Mouse (Mus musculus) heart, adult 9 months (tissue): ENCODE measurements around the gene Cdh20.
A peak's percentile ranks its signal among the peaks of the same experiment; 100 is the strongest.
"Not testable (repeated sequence)": the region's sequence is repeated elsewhere in the genome, so short reads cannot be mapped to it uniquely, and the experiment has no call there.

Experiments used
- DNase-seq, 2 experiments: peaks; one replicate each; pipeline ENCODE4 v3.0.0; 2022; ENCODE audit warnings: low spot score in 2 of 2

Gene Cdh20

DNA sequence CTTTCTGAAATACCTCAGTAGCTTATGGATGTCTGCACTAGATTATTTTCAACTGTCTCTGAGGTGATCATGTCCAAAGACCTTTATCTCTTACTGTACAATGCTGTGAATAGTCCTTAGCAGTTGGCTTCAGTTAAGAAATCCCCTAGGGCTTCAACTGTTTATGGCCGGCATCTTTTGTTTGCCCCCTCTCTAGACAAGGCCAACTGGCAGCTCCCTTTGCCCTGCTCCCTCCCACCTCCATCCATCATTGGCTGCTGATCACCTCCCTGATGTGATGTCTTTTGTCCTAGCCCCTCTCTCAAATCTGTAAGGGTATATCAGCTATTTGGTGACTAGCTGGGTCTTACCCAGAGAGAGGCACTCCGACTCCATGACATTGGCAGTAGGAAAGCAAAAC lies 148.2 kb downstream of the Cdh20 start:
- no peak for DNase-seq

DNA sequence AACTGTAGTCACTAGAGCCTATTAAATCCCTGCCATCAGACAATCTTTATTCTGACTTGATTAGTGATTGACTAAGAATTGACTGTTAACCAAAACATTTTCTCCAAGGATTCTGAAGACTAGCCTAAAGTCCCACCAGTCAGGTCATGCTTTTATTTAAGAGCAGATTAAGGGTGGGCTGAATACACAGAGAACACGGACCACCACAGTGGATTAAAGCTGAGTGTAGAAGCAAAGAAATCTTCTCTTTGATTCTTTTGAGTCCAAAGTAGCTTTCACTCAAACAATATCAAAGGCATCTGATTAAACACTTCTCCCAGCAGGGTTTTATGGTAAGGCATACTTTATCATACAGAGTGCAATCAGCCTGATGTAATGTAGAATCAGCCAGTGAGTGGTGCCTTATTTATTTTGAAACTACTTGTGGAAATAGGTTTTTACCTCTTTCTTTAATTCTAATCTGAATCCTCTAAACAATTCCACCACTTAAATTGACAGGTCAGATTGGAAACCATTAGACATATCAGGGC lies 149.0 kb downstream of the Cdh20 start:
- DNase-seq, result no peak

DNA sequence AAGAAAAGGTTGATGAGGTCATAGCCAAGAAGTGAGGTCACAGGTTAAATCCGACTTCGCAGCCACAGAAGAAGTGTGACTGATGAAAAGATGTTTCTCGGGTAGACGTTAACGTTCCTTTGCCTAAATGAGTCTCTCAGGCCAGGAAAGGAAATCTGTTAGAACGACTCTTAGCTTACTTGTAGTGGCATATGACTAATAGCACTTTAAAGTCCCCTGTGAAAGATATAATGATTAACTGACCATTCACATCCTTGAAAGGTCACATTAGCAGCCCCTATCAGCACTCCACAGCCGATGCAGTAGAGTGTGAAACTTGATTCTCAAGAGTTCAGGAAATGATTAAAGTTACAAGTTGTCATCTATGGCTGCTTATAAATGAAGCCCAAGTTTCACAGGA lies 164.7 kb downstream of the Cdh20 start:
- DNase-seq, result no peak

DNA sequence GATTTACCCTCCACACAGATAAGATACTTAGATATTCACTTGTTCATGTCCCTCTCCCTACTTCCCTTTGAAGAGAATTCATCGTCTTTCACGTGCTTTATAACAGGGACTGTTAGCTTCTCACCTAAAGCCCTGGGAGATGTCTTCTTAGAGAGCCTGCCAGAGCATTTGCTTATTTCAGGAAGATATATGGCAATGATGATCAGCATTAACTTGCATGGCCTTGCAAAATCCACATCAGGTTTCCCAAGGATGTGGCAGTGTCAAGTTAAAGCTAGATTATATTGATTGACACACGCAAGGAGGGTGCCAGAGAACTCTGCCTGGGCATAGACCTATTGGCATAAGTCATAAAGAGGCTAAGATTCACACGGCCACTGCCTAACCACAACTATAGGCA lies 168.6 kb downstream of the Cdh20 start:
- no peak for DNase-seq

DNA sequence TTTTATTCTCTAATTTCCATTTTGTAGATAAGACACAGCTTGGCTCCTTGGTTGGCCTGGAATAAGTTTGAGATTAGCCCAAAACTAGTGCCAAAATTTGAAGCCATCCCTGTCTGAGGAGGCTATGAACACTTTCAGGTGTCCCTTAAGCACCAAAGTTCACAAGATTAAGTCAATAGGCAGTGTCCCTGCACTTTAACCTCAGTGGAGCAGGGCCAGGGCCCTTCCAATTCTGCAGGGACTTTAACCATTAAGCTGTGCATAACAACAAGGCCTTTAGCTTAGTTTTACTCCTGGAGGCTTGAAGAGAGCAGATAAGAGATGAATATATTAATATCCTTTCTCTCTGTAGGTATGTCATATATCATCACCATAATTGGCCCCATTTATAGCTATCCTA lies 170.8 kb downstream of the Cdh20 start:
- DNase-seq, result no peak

DNA sequence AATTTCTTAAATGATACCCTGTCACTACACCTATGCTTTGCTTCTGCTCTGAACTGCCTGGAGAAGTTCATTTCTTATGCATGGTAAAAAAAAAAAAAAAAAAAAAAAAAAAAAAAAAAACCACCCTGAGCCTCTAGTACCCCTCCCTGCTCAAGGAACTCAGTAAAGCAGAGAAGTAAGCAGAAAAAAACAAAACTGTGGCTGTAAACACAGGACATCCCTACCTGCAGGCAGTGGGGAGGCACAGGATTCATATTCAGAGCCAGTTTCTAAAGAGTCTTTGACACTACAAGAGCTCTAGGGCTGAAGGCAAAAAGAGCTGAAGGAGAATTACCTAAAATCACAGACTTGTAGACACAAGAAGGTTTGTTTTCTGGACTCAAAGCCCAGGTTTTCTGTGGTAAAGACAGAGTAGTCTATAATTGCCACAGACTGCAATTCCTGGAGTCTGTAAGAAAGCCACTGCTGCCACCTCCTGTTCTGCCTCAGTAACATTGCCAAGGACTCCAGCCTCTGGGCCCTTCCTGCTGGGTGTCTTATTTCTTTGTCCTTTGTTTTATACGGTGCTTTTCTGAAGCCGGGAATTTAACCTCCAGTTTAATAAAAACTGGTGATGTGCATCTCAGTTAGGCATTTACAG lies 176.3 kb downstream of the Cdh20 start:
- DNase-seq, result no peak

DNA sequence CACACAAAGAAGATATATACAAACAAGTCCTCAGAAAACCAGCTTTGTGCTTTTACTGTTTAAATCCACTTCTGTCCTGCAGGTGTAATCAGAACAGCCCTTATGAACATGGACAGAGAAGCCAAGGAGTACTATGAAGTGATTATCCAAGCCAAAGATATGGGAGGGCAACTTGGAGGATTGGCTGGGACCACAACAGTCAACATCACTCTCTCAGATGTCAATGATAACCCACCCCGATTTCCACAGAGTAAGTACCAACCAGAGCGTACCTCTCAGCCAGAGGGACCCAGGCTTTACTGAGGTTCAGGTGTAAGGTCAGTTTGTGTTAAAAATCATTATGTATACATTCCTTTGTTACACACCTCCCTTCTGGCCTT lies 176.8 kb downstream of the Cdh20 start:
- DNase-seq, result no peak

DNA sequence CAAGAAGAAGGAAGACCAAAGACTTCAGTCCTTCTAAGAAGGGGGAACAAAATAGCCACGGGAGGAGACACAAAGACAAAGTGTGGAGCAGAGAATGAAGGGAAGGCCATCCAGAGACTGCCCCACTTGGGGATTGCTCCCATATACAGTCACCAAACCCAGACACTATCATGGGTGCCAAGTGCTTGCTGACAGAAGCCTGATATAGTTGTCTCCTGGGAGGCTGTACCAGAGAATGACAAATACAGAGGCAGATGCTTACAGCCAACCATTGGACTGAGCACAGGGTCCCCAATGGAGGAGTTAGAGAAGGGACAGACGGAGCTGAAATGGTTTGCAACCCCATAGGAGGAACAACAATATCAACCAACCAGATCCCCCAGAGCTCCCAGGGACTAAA lies 181.3 kb downstream of the Cdh20 start:
- DNase-seq, result not testable (repeated sequence)

DNA sequence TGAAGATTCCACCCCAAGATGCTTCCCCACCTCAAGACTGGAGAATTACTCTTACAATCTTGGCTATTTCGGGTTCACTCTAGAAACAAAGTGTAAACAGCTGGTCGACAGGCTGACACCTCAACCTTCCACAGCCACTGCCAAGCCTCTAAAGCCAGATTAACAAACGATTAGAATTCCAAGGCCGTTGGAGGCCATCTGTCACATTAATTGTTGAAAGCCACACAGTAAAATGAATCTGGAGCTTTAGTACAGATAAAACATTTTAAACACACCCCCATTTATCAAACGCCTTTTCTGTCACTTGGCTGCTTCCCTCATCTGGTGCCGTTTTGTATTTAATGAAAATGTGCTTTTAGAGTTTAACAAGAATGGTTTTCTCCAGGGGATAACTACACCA lies 188.7 kb downstream of the Cdh20 start:
- DNase-seq, result no peak

DNA sequence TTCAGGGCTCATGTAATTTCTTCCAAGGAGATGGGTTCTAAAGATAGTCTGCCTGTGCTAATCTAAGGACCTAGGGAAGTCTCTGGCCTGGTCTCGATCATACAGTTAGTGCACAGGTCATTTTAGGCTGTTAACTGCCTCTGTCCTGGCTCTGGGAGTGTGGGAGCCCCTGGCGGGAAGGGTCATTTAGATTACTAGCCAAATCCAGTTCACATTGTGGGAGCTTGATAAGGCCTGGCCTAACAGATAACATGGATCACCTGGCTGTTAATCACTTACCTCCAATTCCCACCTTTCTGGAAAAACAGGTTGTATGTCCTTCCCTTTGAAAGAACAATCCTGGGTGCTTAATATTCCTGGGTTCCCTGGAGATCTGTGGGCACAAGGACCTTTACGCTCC lies 193.3 kb downstream of the Cdh20 start:
- no peak for DNase-seq

DNA sequence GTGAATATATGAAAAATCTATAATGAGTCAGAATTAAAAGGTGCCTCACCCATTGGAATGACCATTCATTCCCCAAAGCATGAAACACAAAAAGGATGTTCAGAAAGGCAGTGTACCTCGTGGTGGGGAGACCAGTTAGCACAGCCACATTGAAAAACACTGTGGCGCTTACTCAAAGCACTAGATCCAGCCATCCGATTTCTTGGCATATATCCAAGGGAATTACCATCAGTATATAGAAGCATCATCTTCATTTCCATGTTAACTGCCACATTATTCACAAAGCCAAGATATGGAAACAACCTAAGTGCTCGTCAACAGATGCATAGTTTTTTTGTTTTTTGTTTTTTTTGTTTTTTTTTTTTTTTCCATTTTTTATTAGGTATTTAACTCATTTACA lies 193.9 kb downstream of the Cdh20 start:
- no peak for DNase-seq

DNA sequence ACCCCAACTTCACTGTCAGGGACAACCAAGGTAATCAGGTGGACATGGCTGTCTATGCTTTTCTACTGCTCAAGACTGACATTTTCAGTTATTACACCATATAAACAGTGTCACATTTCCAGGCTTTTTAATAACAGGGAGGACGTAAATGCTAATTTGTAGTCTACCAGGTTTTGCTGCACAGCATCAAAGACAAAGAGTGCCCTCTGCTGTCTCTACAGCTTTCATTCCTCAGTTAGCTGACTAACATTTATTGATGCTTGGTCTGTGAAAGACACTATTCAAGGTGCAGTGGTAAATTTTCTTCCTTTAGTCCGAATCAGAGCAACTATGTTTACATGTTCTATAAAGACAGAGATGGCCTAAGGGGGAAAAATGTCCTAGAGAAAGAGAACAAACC lies 210.7 kb downstream of the Cdh20 start:
- no peak for DNase-seq

DNA sequence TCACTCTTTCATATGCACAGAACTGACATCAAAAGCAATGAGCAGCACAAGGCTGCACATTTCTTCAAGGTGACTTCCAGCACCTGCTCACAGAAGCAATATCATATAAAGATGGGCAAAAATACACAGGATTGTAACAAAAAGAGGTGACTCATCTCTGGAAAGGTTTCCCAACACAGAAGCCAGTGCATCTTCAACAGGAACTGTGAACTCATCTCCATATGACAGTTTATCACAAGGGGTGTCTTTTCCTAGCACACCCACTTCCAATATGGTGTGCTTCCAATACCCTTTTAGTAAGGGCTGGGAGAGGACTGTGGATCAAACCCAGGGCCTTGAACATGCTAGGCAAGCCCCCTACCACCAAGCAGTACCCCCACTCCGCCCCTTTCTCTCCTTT lies 211.9 kb downstream of the Cdh20 start:
- DNase-seq, result no peak

DNA sequence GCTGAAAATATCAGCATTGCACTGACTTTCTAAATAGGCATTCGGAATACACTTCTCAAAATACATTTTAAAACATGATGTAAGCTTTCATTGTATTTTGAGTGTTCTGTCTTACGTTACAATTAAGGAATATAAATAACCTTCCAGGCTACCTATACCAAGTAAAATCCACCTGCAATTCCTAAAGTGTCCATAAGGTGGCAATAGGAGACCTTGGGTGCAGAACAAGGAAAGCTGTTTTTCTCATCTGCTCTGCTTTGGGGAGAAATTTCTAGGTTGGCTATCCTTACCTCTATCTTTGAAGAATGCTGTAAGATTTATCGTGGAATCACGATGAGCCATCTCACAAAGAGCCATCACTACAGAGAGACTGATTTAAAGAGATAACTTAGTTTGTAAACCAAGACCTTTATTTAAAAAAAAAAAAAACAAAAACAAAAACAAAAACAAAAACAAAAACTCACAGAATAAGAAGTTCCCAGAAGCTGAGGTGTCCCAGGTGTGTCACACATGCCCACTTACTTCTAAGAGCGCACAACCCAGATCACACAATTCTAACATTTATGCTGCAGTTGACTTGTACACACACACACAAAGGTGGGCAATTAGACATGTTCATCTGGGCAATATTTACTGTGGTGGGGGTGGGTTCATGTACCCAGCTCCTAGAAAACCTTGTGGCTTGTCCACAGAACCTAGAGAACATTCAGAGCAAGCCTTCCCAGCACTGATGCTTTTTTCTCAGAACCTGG lies 218.1 kb downstream of the Cdh20 start:
- DNase-seq, result peak in 1 of 2 experiments; percentile 5

DNA sequence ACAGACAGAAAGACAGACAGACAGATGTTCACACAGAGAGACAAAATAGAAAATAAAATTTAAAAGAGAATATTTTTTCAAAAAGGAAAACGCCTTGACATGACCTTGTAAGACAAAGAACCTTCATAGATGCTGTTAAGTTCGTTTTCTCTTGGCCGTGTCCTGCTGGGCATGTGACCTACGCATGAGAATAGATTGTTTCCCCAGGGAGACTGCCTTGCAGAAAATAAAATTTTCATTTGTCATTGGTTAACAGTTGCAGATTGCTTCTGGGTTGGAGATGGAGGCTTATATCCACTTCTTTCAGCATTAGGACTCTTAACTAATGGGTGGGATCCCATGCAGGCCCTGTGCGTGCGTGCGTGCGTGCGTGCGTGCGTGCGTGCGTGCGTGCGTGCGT lies 219.2 kb downstream of the Cdh20 start:
- no peak for DNase-seq

DNA sequence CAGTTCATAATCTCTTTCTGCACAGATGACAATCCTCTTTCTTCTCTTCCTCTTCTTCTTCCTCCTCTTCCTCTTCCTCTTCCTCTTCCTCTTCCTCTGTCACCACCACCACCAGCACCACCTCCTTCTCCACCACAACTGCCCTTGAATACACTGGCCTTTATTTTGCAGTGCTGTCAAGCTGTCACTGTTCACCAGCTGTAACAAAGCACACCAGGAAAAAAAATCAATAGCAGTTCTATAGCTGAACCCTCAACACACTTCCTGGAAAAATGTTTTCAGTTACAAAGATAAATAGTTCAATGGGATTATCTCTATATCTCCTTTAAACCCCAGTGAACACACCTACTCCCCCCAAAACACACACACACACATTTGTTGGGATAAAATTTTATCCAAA lies 224.1 kb downstream of the Cdh20 start:
- DNase-seq, result no peak

DNA sequence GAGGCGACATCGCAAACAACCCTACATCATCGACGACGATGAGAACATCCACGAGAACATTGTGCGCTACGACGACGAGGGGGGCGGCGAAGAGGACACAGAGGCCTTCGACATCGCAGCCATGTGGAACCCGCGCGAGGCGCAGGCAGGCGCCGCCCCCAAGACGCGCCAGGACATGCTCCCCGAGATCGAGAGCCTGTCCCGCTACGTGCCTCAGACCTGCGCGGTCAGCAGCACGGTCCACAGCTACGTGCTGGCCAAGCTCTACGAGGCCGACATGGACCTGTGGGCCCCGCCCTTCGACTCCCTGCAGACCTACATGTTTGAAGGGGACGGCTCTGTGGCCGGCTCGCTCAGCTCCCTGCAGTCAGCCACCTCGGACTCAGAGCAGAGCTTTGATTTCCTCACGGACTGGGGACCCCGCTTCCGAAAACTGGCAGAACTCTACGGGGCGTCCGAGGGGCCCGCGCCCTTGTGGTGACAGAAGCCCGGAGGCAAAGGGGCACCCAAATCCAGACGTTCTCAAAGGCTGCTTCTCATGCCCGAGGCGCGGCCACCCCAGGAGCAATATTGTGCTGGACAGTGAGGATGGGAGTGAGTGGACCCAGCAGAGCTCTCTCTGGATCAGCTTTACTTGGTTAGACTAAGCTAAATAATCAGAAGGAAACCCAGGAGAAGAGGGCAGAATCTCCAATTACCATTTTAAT lies 225.7 kb downstream of the Cdh20 start:
- DNase-seq, result no peak

DNA sequence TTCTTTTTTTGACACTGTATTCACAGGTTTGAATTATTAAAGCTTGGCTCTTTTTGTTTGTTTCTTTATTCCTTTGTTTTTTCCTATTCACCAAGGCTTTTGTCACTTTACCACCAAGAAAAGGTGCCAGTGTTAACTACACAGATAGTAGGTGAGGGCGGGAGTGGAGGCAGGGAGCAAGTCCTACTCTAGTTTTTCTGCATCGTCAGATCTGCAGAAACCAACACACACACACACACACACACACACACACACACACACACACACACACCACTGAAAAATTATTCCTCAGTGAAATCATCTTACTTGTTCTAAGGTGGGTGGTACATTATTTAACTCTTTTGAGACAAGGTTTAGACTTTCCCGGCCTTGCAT lies 226.3 kb downstream of the Cdh20 start:
- no peak for DNase-seq

DNA sequence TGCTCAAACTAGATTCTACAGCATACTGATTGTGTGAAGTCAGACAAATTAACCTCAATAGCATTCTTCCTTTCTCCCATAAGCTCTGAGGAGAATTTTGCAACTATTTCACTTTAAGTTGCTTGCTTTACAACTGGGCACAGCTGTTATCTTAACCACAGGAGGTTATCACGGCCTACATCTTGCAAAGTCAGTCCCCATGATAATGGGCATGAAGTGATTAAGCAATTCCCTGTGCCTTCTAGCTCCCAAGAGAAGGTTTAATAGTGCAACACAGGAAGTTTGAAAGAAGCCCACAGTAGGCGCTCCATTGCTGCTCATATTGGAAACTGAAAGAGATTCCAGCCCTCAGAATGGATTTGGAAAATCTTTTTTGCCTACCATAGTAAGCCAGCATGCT lies 229.5 kb downstream of the Cdh20 start:
- DNase-seq, result no peak

DNA sequence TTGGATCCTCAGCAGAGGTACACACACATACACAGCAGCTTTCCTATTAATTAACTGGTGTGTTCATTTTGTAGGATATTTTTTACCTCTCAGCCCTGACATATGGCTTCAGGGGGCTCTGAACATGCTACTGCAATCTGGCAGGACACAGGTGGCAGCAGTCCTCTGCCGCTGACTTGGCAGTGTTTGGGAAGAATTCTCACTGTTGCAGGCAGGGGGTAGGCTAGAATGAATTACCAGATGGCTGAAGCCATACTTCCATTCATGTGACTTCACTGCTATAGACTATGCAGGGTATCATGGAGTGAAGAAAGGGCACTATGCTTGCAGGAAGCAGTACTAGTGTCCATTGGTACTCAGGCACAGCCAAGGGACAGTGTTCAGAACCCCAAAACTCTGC lies 233.8 kb downstream of the Cdh20 start:
- DNase-seq, result no peak

DNA sequence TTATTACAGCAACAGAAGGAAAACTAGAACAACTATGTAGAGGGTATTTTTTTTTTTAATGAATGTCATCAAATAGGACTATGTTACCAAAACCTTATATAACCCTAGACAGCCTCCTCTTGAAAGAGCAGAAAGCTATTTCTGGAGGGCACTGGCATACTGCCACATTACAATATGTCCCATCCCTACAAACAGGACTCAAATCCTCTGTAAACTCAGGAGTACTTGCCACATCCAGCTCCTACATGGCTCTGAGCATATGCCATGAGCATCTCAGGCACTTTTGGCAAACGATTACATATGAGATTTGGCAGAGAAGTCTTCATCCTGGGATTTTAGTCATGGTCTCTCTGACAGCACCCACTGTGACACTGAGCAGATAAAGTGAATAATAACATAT lies 235.5 kb downstream of the Cdh20 start:
- DNase-seq, result no peak

DNA sequence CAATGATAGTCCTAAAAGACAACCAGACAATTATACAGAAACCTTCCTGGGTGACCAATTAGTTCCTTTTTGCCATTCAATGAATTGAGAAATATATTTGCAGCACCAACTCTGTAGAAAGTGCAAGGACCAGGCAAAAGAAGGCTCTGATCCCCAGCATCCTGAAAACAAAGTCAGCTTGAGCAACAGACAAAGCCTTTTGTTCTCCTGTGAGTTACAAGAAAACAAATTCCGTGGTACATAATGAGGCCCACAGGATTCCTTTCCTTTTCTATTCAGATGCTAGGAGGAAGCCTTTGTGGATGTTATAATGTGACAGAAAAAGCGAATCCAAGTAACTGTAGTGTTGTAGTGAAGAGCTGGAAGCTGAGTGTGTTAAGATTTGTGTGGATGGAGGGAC lies 244.3 kb downstream of the Cdh20 start:
- no peak for DNase-seq

DNA sequence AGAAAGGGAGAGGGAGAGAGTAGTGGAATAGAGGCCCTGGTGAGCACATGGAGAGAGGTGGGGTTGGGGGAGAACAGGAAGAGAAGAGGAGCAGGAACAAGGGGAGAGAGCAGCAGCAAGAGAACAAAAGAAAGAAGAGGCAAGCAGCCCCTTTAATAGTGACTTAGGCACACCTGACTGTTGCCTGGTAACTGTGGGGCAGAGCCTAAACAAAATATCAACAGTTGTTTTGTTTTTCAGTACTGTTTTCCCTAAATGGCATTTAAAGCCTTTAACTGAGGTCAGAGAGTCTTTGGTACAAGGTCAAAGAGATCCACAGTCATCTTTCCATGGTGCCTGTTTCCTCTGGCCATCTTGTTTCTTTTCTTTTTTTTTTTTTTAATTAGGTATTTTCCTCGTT lies 245.0 kb downstream of the Cdh20 start:
- no peak for DNase-seq
